Mouse (Mus musculus) midbrain, embryonic 13.5 days (tissue): ENCODE data around the gene Fgfbp3. TPM values are rescaled to one million over a fixed set of nuclear protein-coding genes. Genes with fewer than 3 reads are reported as not detected.
"Not testable (repeated sequence)": the region's sequence is repeated elsewhere in the genome, so short reads cannot be mapped to it uniquely, and the experiment has no call there.

ENCODE experiments used
- ATAC-seq: fragments of 200-750 bp; cut with Nextera tagmentation; 2 replicates; pipeline ENCODE4 v1.8.0; 2017; ENCODE audit warnings: mild to moderate bottlenecking, moderate TSS enrichment, moderate library complexity
- H3K27ac ChIP-seq: fragments of 300-500 bp; sonication (generic); 2 replicates; pipeline ENCODE4 v1.5.1; 2015; ENCODE audit warnings: inconsistent platforms, mild to moderate bottlenecking, moderate library complexity
- H3K27me3 ChIP-seq: fragments of 300-500 bp; sonication (generic); 2 replicates; pipeline ENCODE4 v1.6.1; 2015; ENCODE audit warnings: mild to moderate bottlenecking, inconsistent platforms
- H3K36me3 ChIP-seq: fragments of 300-500 bp; sonication (generic); 2 replicates; pipeline ENCODE4 v1.6.1; 2015; ENCODE audit warnings: mild to moderate bottlenecking, inconsistent platforms
- H3K4me1 ChIP-seq: fragments of 300-500 bp; sonication (generic); replicated peaks from 2 replicates; pipeline ENCODE4 v1.6.1; 2015; ENCODE audit warnings: inconsistent platforms
- H3K4me2 ChIP-seq: fragments of 300-500 bp; sonication (generic); replicated peaks from 2 replicates; pipeline ENCODE4 v1.6.1; 2015; ENCODE audit warnings: moderate library complexity, mild to moderate bottlenecking, inconsistent platforms
- H3K4me3 ChIP-seq: fragments of 300-500 bp; sonication (generic); replicated peaks from 2 replicates; pipeline ENCODE4 v1.5.1; 2015; ENCODE audit warnings: mild to moderate bottlenecking, inconsistent platforms
- H3K9ac ChIP-seq: fragments of 300-500 bp; sonication (generic); replicated peaks from 2 replicates; pipeline ENCODE4 v1.6.1; 2015; ENCODE audit warnings: mild to moderate bottlenecking, inconsistent platforms
- H3K9me3 ChIP-seq: fragments of 300-500 bp; sonication (generic); 2 replicates; pipeline ENCODE4 v1.6.1; 2016; ENCODE audit warnings: mild to moderate bottlenecking, inconsistent platforms
- WGBS: fragments of 180-500 bp; shearing (Covaris S2); methylation state at CpG from one replicate; pipeline ENCODE4 v1.1.7; 2015; 5-methylcytosine and 5-hydroxymethylcytosine counted together
- polyA plus RNA-seq: library from polyadenylated mRNA; unstranded; fragments of >200 nt; fragmentation: Nextera tagmentation; extraction: Ambion mirVana; gene quantifications from 2 replicates; pipeline ENCODE4 v1.2.1, GENCODE M21; 2015

The Fgfbp3 gene
- polyA plus RNA-seq, 1 experiment from 2014 or later = 45.5 TPM

GRCm38 (mm10) chr19:36868675-36869074 lies 50.7 kb downstream of the Fgfbp3 start:
- H3K4me3 ChIP-seq, H3K27ac ChIP-seq: not testable (repeated sequence)
- whole genome bisulfite sequencing = 84% methylated on average over 3 of the region's 3 CpGs

More at GRCm38 (mm10) chr19:36868675-36869074, 50.7 kb downstream of the Fgfbp3 start:
- H3K9me3 ChIP-seq, H3K4me2 ChIP-seq, H3K9ac ChIP-seq, H3K4me1 ChIP-seq, ATAC-seq, H3K27me3 ChIP-seq: not testable (repeated sequence)
- peaks cover 66% of the 10 kb centered on the region for H3K36me3 ChIP-seq

Other genes starting within 250 kb of the Fgfbp3 start
- gene Ppp1r3c, start 183.0 kb downstream of the Fgfbp3 start, polyA plus RNA-seq = 5.9 and 7.1 TPM in 2 replicates
- 53.0 and 63.7 TPM in 2 replicates for gene Tnks2, start 85.4 kb downstream of the Fgfbp3 start, polyA plus RNA-seq
- gene Btaf1, start 6.5 kb upstream of the Fgfbp3 start, polyA plus RNA-seq = 11.4 and 12.3 TPM in 2 replicates